Mouse (Mus musculus): Measurements from ENCODE around the gene Ppp4r1. TPM values are rescaled to one million over a fixed set of nuclear protein-coding genes. Genes with fewer than 3 reads are reported as not detected.

Gene Ppp4r1
- polyA plus RNA-seq, 1 experiment = 45.5 TPM

DNA sequence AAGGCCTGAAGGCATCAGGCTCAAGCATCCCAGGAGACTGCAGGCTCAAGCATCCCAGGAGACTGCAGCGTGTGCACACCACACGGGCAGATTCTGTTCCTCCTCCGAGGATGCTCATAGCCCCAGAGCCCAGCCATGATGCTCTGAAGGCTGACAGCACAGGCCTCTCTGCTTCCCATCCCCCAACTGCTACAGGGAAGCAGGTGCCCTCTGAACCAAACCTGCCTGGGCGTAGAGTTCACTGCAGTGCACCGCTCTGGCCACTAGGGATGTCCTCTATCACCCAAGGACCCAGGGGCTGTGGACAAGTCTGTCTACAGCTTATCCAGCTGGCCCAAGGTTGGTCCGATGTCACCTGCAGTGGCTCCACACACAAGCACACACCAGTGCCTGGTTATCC, 90.3 kb downstream of the Ppp4r1 start:
- no peak overlapping the region for H3K4me3 ChIP-seq (replicated peaks; ENCODE audit: extremely low read depth, low read depth, low read length)
- TF ChIP-seq POLR2A (IDR thresholded peaks at IDR 0.05; ENCODE audit: borderline replicate concordance, extremely low read depth, low read depth, low read length) = no peak
- TF ChIP-seq CTCF (IDR thresholded peaks at IDR 0.05; ENCODE audit: insufficient read depth, low read length) = peak; percentile 62
- DNase-seq = no peak
- 49% methylated on average over 6 of the region's 6 CpGs for WGBS
- peaks cover 9% of the 10 kb centered on the region for H3K4me1 ChIP-seq (ENCODE audit: control insufficient read depth, insufficient read depth, low read length)

DNA sequence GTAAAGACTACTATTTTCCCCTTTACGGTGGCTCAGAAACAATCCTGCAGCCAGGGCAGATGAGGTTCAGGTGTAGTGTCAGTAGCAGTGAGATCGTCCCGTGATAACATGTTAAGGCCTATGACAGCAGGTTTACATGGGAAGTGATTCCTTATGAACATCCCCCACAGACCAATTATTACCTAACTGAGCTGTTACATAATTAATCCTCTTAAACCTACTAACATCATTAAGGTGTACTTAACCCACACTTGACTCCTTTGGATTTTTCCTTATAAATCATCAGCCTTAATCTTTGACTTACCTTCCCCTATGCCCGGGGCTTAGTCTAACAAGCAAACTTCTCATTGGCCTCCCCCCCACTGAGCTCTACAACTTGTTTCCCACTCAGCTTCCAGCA, 90.8 kb downstream of the Ppp4r1 start:
- 70% methylated on average over 4 of the region's 4 CpGs for WGBS

DNA sequence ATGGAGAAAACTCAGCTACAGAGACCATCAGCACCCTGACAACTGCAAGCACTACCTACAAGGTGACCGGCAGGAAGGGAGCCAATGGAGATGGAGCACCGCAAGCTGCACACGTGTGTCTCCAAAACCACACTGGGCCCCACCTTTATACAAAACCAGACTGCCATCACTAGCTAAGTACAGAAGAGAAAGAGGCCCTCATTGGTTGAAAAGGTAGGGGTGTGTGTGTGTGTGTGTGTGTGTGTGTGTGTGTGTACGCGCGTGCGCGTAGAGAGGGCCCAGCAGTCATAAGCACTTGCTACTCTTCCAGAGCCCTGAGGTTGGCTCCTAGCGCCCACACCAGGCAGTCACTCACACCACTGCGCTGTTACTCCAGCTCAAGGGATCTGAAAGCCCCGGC, 91.5 kb downstream of the Ppp4r1 start:
- DNase-seq = no peak
- TF ChIP-seq POLR2A (IDR thresholded peaks at IDR 0.05; ENCODE audit: borderline replicate concordance, extremely low read depth, low read depth, low read length) = no peak
- TF ChIP-seq CTCF (IDR thresholded peaks at IDR 0.05; ENCODE audit: insufficient read depth, low read length) = no peak
- H3K4me3 ChIP-seq (replicated peaks; ENCODE audit: extremely low read depth, low read depth, low read length) = no peak overlapping the region
- peaks cover 9% of the 10 kb centered on the region for H3K4me1 ChIP-seq (ENCODE audit: control insufficient read depth, insufficient read depth, low read length)
- WGBS = 85% methylated on average over 11 of the region's 11 CpGs

More for the DNA sequence above, 90.8 kb downstream of the Ppp4r1 start:
- no peak for DNase-seq
- H3K4me1 ChIP-seq (ENCODE audit: control insufficient read depth, insufficient read depth, low read length) = peaks cover 9% of the 10 kb centered on the region
- H3K4me3 ChIP-seq (replicated peaks; ENCODE audit: extremely low read depth, low read depth, low read length) = no peak overlapping the region
- TF ChIP-seq CTCF (IDR thresholded peaks at IDR 0.05; ENCODE audit: insufficient read depth, low read length) = no peak
- no peak for TF ChIP-seq POLR2A (IDR thresholded peaks at IDR 0.05; ENCODE audit: borderline replicate concordance, extremely low read depth, low read depth, low read length)

DNA sequence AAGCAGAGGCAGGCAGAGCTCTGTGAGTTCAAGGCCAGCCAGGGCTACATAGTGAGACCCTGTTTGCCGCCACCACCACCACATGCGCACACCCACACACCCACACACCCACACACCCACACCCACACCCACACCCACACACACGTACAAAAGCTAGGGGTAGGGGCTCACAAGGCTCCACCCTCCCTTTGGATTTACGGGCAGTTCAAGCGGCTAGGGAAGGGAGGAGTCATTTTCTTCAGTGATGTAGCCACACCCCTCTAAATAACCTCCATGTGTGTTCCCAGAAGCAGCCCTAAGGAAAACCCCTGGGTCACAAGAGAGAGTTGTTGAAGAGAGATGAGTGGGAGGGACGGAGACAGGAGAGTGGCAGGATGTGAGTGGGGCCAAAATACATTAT, 94.7 kb downstream of the Ppp4r1 start:
- Histone ChIP-seq H3K4me1 (ENCODE audit: control insufficient read depth, insufficient read depth, low read length) (peaks cover 13% of the 10 kb centered on the region), H3K4me3 (replicated peaks; ENCODE audit: extremely low read depth, low read depth, low read length) (no peak overlapping the region)
- DNase-seq = no peak
- 53% methylated on average over 6 of the region's 6 CpGs for WGBS
- TF ChIP-seq POLR2A (IDR thresholded peaks at IDR 0.05; ENCODE audit: borderline replicate concordance, extremely low read depth, low read depth, low read length) (no peak), CTCF (IDR thresholded peaks at IDR 0.05; ENCODE audit: insufficient read depth, low read length) (no peak)

DNA sequence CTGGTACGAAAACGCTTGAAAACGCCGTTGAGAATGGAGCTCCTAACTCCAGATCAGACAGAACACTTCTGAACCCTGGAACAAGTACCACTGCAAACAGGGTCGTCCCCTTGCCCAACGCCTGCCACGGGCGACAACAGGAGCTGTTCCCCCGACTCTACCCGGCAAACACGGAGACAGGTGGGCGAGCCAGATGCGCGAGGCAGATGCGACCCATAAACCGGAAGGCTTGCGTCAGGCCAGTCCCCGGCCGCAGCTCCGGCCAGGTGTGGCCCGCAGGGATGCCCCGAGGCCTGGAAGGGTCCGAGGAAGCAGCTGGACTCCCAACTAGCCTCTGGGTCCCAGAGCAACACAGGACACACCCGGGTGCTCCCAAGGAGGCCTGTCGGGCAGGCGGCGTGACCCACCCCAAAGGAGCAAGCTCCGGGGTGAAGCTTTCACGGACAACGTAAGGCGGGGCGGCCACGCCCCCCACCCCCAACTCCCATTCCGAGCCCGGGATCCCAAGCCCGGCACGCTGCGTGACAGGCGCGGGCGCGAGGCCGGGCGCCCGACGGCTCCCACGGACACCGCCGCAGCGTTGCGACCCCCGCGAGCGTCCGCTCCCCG, 101.8 kb downstream of the Ppp4r1 start:
- Histone ChIP-seq H3K4me1 (ENCODE audit: control insufficient read depth, insufficient read depth, low read length) (peaks cover 17% of the 10 kb centered on the region), H3K4me3 (replicated peaks; ENCODE audit: extremely low read depth, low read depth, low read length) (peak overlapping the region; percentile 75)
- under 1% methylated on average over 53 of the region's 56 CpGs for WGBS
- DNase-seq = peak; percentile 62
- 0 out of 2 replicates have a peak, but pooled peaks have one; percentile 8 for TF ChIP-seq POLR2A (IDR thresholded peaks at IDR 0.05; ENCODE audit: borderline replicate concordance, extremely low read depth, low read depth, low read length)
- TF ChIP-seq CTCF (IDR thresholded peaks at IDR 0.05; ENCODE audit: insufficient read depth, low read length) = no peak

DNA sequence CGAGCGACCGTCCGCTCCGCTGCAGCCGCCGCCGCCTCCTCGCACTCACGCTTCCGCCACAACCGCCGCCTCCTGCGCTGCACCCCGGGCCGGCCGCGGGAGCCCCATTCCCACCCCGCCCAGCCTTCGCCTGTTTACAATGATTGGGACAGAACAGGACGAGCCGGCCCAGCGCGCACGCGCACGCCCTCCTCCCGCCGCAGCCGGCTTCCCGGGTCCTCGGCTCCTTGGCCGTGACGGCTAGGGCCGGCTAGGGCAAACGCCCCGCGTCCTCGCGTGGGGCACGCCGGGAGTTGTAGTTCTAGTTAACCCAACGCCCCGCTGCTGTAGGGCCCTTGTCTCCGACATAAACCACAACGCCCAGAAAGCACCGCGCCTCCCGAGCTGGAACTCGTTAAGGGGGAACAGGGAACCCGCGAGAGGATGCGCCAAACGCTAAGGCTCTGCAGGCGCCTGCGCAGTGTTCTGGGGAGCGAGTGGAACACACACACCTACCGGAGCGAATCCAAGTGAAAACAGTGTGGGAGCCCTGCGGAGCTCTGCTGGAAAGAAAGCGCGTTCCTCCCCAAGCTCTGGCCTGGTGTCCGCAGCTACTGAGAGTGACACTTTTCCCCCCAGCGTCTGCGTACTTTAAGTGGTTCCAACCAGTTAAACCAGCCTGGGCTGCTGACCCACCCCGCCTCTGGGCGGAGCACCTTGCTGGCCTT, 102.5 kb downstream of the Ppp4r1 start:
- Histone ChIP-seq H3K4me3 (replicated peaks; ENCODE audit: extremely low read depth, low read depth, low read length) (peak overlapping the region; percentile 77), H3K4me1 (ENCODE audit: control insufficient read depth, insufficient read depth, low read length) (peaks cover 17% of the 10 kb centered on the region)
- TF ChIP-seq POLR2A (IDR thresholded peaks at IDR 0.05; ENCODE audit: borderline replicate concordance, extremely low read depth, low read depth, low read length) (peak; percentile 91; the same call in 1 of the 2 replicates), CTCF (IDR thresholded peaks at IDR 0.05; ENCODE audit: insufficient read depth, low read length) (no peak)
- DNase-seq = peak; percentile 98
- WGBS = under 1% methylated on average over 62 of the region's 67 CpGs

DNA sequence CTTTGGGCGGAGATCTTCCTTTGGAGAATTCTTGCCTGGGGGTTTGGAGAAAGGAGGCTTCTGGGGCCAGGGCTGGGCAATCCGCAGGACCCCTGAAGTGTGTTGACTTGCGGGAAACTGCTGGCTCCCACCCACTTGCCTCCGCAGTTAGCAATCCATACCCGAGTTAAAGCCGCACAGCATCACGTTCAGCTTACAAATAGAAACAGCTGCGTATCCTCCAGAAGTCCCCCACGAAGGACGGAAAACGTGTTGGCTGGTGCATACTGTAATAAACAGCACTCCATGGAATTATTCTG, 103.0 kb downstream of the Ppp4r1 start:
- DNase-seq = no peak
- WGBS = under 1% methylated on average over 11 of the region's 11 CpGs
- Histone ChIP-seq H3K4me3 (replicated peaks; ENCODE audit: extremely low read depth, low read depth, low read length) (peak overlapping the region; percentile 77), H3K4me1 (ENCODE audit: control insufficient read depth, insufficient read depth, low read length) (peaks cover 17% of the 10 kb centered on the region)
- TF ChIP-seq CTCF (IDR thresholded peaks at IDR 0.05; ENCODE audit: insufficient read depth, low read length) (no peak), POLR2A (IDR thresholded peaks at IDR 0.05; ENCODE audit: borderline replicate concordance, extremely low read depth, low read depth, low read length) (no peak)

DNA sequence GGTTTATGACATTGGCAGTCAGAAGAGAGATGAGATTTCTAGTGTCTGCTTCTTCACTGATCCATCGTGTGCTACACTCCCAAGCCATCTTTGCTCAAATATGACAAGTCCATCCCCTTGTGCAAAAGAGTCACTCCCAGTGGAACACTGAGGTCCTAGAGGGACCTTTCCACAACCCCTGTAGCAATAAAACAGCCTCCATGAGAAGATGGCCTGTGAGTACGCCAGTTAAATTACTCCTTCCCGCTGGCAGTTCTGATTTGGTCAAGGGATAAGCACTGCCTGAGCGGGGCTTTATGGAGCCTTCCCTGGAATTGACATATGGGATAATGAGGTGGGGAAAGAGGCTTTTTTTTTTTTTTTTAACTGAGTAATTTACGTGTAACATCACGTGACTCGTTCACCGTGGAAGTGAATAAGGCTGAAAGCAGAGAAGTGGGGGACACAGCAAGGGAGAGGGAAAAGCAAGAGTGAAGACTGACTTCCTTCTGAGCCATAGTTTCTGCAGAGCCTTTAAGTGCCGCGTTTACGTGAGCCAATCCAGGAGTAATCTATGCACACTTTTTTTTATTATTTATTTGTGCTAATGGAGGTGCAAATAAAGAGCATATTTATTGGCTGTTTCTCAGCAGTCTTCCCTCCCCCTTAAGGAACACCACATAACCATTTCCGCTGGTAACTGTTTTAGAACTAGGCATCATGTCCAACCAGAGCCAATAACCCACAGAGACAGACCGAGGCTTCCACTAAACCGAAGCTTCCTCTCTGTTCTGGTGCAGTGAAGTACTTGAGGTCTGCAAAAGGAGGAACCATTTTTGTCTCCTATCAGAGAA, 103.5 kb downstream of the Ppp4r1 start, which contains the start of gene Ralbp1:
TSS of gene Ralbp1 (minus strand) at position 102 of the 833 bp plus-strand sequence.
- DNase-seq = no peak
- 4% methylated on average over 14 of the region's 14 CpGs for WGBS

DNA sequence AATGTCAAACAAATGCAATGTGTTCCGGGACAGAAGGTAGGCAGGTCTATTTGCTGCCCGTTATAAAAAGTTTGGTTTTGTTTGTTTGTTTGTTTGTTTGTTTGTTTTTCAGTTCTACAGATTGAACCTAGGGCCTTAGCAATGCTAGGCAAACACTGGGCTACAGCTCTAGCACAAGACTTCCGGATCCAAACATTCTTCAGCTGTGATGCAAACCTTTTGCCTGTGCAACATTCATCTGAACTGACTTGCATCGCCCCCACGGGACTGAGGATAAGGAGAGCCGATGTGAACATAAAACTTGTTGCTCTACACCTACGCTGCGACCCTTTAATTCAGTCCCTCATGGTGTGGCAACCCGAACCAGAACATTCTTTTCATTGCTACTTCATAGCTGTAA, 104.2 kb downstream of the Ppp4r1 start:
- WGBS = 46% methylated on average over 9 of the region's 9 CpGs
- peaks cover 12% of the 10 kb centered on the region for H3K4me1 ChIP-seq (ENCODE audit: control insufficient read depth, insufficient read depth, low read length)
- TF ChIP-seq POLR2A (IDR thresholded peaks at IDR 0.05; ENCODE audit: borderline replicate concordance, extremely low read depth, low read depth, low read length) (no peak), CTCF (IDR thresholded peaks at IDR 0.05; ENCODE audit: insufficient read depth, low read length) (no peak)
- H3K4me3 ChIP-seq (replicated peaks; ENCODE audit: extremely low read depth, low read depth, low read length) = peak overlapping the region; percentile 37
- DNase-seq = no peak

More for the DNA sequence above, 103.5 kb downstream of the Ppp4r1 start, which contains the start of gene Ralbp1:
- TF ChIP-seq POLR2A (IDR thresholded peaks at IDR 0.05; ENCODE audit: borderline replicate concordance, extremely low read depth, low read depth, low read length) (no peak), CTCF (IDR thresholded peaks at IDR 0.05; ENCODE audit: insufficient read depth, low read length) (no peak)
- Histone ChIP-seq H3K4me3 (replicated peaks; ENCODE audit: extremely low read depth, low read depth, low read length) (peak within 1 kb of the TSS; percentile 77), H3K4me1 (ENCODE audit: control insufficient read depth, insufficient read depth, low read length) (peaks cover 17% of the 10 kb centered on the region)

All from lung, adult 2 months (tissue).